Mouse (Mus musculus) embryo, embryonic 9.5 days (tissue): ENCODE results near the gene Spns3.
"Not testable (repeated sequence)": the region's sequence is repeated elsewhere in the genome, so short reads cannot be mapped to it uniquely, and the experiment has no call there.

Experiments
- DNase-seq: peaks from one replicate; pipeline ENCODE4 v3.0.0-alpha.2; 2017; ENCODE audit errors: extremely low spot score

Gene Spns3

DNA sequence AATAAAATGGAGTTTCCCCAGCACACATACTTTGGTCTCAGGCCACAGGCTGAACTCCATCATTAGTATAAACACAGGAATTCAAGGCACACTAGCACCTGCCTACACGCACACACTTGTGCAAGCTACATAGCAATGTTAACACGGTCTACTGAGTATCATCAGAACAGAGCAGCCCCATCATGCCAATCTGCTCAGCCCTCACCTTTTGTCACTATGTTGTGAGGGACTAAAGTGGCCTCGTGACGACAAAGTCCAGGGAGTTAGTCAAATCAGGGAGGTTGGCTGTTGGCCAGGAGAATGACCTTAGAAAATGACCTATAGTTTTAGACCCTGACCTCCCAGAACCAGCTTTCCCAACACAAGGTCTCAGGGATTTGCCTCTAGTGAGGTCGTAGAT is 7.8 kb upstream of the Spns3 start:
- DNase-seq = no peak

- DNase-seq = no peak
Observed at GRCm38 (mm10) chr11:72556953-72557352, 6.6 kb upstream of the Spns3 start.

DNA sequence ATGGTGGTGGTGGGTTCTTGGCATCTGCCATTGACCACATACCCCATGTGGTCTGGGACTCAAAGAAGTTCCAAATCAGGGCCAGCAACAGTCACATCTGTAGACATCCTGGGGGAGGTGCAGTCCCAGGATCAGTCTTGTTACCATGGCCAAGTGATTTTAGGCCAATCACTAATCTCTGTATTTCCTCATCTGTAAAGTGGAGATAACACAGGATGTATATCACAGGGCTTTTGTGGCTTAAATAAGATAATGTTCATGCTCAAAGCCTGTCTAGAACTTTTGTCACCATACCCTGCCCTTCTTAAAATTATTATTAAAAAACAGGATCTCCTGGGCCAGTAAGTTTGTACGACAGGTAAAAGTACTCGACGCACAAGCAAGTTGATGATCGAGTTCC is 6.2 kb upstream of the Spns3 start:
- DNase-seq = no peak

DNA sequence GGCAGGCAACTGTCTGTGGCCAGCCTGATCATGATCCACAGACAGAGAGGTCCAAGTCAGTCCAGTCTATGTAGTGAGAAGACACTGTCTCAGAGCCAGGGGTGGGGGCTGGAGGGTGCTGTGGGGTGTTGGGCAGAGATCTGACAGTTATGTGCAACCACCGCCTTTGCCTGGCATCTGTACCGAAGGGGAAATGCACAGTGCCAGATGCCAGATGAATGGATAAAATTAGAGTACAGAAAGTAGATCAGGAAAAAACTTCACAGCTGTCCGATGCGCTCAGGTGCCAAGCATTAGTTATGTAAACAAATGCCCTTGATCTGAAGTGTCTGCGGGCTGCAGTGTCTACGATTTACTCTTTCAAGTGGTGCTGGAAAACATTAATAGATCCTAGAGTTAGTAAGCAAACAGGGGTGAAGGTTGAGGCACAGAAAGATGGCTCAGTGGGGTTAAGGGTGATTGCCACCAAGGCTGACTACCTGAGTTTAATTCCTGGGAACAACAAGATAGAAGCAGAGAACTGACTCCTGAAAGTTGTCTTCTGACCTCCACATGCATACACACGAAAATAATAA is 1.3 kb upstream of the Spns3 start:
- no peak for DNase-seq

GRCm38 (mm10) chr11:72547181-72547580 is 3.1 kb downstream of the Spns3 start:
- DNase-seq = no peak

DNA sequence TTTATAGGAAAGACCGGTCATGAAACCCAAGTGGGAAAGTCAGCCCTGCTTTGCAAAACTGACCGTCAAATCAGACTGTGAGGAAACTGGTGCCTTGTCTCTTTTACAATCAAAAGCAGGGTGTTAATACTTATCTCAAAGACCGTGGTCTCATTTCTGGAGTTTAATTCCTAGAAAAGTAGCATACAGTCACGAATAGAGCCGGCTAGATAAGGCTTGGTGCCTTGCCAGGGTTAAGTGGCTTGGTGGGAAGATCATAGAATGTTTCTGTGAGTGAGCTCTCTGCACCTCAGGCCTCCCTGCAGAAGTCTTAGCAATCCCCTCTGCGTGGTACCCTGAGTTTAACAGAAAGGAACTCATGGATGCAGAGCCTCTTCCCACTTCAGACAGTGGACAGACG is 5.6 kb downstream of the Spns3 start:
- no peak for DNase-seq

- DNase-seq = not testable (repeated sequence)
Observed at GRCm38 (mm10) chr11:72543692-72544091, 6.6 kb downstream of the Spns3 start.

DNA sequence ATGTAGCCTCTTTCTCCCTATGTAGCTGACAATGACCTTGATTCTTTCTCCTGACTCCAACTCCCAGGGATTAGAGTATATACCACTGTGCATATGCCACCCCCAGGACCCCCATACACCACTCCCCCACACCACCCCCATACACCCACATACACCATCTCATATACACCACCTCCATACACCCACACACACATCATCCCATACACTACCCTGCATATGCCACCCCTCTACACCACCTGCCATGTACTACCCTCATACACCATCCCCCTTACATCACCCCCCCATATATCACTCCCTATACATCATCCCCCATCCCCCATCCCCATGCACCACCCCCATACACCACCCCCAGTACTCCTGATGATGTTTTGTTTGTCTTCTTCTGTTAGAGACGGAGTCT is 7.7 kb downstream of the Spns3 start:
- no peak for DNase-seq

GRCm38 (mm10) chr11:72541928-72542327 is 8.4 kb downstream of the Spns3 start:
- no peak for DNase-seq

GRCm38 (mm10) chr11:72540437-72540836 is 9.9 kb downstream of the Spns3 start:
- DNase-seq = no peak

- no peak for DNase-seq
Observed at GRCm38 (mm10) chr11:72538811-72539210, 11.5 kb downstream of the Spns3 start.

GRCm38 (mm10) chr11:72538037-72538755 is 12.1 kb downstream of the Spns3 start:
- no peak for DNase-seq

DNA sequence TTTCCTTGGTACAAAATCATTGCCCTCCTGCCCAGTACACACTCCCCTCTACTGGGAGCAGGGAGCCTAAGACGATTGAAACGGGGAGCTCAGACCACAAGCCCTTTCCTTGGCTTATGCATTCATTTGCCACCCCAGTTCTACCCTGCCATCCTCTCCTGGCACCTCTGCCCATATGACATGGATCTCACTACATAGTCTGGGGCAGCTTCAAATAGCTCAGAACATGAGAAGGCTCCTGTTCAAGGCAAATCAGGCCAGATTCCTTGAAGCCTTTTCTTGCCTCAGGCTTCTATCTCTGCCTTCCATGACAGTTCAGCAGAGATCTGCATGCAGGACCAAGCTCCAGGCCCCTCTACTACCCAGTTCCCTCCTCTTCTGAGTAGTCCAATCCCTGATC is 12.8 kb downstream of the Spns3 start:
- no peak for DNase-seq

- no peak for DNase-seq
Observed at GRCm38 (mm10) chr11:72535519-72535918, 14.8 kb downstream of the Spns3 start.

DNA sequence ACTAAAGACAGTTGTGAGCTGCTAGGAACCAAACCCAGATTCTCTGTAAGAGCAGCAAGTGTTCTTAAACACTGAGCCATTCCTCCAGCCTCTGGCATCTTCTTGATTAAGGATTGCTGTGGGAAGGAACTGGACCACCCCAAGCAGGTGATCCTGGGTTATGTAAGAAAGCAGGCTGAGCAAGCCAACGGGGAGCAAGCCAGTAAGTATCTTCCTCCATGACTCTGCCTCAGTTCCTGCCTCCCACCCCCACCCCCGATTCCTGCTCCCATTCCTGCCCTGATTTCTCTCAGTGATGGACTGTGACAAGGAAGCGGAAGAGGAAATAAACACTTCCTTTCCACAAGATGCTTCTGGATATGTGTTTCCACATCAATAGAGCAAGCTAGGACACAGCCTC is 17.4 kb downstream of the Spns3 start:
- no peak for DNase-seq

GRCm38 (mm10) chr11:72531632-72532031 is 18.7 kb downstream of the Spns3 start:
- DNase-seq = no peak

GRCm38 (mm10) chr11:72531144-72531543 is 19.2 kb downstream of the Spns3 start:
- DNase-seq = no peak

DNA sequence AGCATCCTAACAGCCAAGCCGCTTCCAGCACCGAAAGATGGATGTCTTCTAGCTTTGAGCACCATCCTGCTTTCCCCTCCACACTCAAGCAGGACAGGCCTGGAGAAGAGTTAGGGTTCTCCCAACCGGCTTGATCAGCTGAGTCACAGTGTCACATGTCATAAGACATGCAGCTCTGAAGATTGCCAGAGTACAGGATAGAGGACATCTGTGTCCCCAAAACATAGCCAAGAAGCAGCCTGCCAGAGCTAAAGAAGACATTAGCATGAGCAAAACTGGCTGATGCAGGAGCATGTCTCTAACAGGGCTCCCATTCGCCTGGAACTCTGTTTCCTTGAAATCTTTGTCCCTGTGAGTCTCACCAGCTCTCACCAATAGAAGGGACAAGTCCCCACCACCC is 24.1 kb downstream of the Spns3 start:
- DNase-seq = no peak

- DNase-seq = no peak
Observed at GRCm38 (mm10) chr11:72523711-72524110, 26.6 kb downstream of the Spns3 start.

DNA sequence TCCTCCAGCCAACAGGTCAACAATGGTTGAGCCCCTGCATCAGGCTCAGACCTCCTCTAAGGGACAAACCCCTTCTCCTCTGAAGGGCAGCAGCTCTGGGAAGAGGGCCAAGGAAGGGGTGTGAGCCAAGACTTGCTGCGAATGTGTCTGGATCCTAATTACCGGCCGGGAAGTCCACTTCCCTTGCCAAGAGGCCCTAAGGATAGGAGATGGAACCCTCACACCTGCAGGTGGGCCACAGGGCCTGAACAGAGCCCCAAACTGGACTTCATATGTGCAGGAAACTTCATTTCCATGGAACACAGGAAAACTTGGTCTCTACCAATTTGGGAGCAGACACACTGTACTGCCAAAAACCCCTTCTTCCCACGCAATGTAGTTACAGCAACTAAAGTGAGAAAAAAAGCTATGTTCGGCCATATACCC is 27.7 kb downstream of the Spns3 start:
- DNase-seq = no peak

DNA sequence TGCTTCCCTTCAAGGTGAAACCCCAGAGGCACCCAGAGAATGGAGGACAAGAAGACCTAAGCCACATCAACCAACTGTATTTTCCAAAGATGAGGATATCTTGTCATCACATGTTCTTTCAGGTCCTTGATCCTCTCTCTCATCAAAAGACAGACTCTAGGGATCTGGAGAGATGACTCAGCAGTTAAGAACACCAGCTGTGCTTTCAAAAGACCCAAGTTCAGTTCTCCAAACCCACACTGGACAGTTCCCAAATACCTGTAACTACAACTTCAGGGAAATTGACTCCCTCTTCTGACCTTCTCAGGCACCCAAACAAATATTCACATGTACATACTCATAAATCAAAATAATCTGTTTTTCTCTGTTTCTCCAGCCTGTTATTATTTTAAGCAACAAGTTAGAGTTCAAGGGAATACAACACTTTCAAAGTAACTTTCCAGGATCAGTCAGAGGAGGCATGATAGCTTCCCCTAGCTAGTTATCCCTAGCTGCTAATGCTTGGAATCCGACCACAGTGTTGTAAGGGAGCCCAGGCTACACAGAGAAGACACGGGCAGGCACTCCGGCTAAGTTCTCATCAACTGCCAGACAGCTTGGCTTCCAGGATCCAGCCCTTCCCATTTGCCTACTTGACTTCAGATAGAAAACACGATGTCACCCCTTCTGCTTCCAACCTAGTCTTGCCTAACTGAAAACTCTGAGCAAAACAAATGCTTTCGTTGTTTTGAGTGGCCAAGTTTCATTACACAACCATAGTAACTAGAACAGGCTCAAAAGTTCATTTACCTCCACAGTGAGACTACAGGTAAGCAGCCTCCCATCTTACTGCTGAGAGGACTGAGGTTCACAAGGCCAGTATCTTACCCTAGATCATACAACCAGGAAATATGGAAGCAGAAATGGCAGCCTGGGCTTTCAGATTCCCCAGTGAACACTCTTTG is 28.4 kb downstream of the Spns3 start:
- DNase-seq = no peak

GRCm38 (mm10) chr11:72519895-72520294 is 30.4 kb downstream of the Spns3 start:
- DNase-seq = no peak

DNA sequence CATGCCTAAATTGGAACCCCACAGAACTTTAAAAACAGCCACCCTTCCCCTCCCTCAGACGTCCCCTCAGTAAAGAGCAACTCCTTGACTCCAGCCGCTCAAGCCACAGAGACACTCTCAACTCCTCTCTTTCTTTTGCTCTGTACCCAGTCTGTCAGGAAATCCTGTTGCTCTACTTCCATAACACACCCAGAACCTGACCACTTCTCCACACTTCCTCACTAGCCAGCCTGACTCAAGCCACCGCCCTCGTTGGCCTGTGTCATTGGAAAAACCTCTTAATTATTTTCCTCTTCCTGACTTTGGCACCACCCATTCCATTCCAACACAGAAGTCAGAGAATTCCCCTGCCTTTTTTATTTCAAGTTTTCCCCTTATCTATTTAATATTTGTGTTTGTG is 31.1 kb downstream of the Spns3 start:
- no peak for DNase-seq
